Mouse (Mus musculus) olfactory bulb, adult 2 months (tissue): Measurements from ENCODE around the gene Adgrv1. TPM values are rescaled to one million over a fixed set of nuclear protein-coding genes. Genes with fewer than 3 reads are reported as not detected.
"Not testable (repeated sequence)": the region's sequence is repeated elsewhere in the genome, so short reads cannot be mapped to it uniquely, and the experiment has no call there.

Experiments
- H3K27ac ChIP-seq: fragments of 200-500 bp; 2 replicates; pipeline ENCODE4 v1.5.1; 2012; ENCODE audit warnings: low read depth, low read length; ENCODE audit not compliant: insufficient read depth
- H3K4me1 ChIP-seq: fragments of 200-500 bp; 2 replicates; pipeline ENCODE4 v1.6.1; 2012; ENCODE audit warnings: low read length; ENCODE audit not compliant: control insufficient read depth, insufficient read depth
- H3K4me3 ChIP-seq: fragments of 200-500 bp; 2 replicates; pipeline ENCODE4 v1.5.1; 2012; ENCODE audit warnings: mild to moderate bottlenecking, low read depth, low read length, moderate library complexity; ENCODE audit not compliant: insufficient read depth
- CTCF ChIP-seq: fragments of 200-500 bp; IDR thresholded peaks from 2 replicates; pipeline ENCODE4 v1.5.1; 2012; ENCODE audit warnings: low read depth, mild to moderate bottlenecking, low read length, moderate library complexity; ENCODE audit not compliant: insufficient read depth
- POLR2A ChIP-seq: fragments of 200-500 bp; IDR thresholded peaks from 2 replicates; pipeline ENCODE4 v1.6.1; 2012; ENCODE audit warnings: mild to moderate bottlenecking, low read depth, low read length, moderate library complexity; ENCODE audit not compliant: insufficient read depth
- WGBS: fragments of 180-500 bp; shearing (Covaris S2); methylation state at CpG from one replicate; pipeline ENCODE4 v1.1.7; 2018; 5-methylcytosine and 5-hydroxymethylcytosine counted together
- polyA plus RNA-seq: library from polyadenylated mRNA; stranded (reverse); fragments of >200 nt; gene quantifications from 2 replicates; pipeline ENCODE4 v1.2.4, GENCODE M21; 2012; ENCODE audit warnings: low replicate concordance; ENCODE audit not compliant: missing spikeins, insufficient read depth, insufficient read length

Gene Adgrv1
- polyA plus RNA-seq, 1 experiment: not detected

- Histone ChIP-seq H3K27ac (no peak overlapping the region), H3K4me1 (no peaks in the 10 kb centered on the region), H3K4me3 (no peak overlapping the region)
- WGBS: 36% methylated on average over 14 of the region's 14 CpGs
- no peak for TF ChIP-seq POLR2A
- no peak for TF ChIP-seq CTCF
Measured at GRCm38 (mm10) chr13:81656091-81656850, 23.3 kb upstream of the Adgrv1 start.

GRCm38 (mm10) chr13:81650382-81650781 lies 17.4 kb upstream of the Adgrv1 start:
- not testable (repeated sequence) for H3K27ac ChIP-seq, H3K4me3 ChIP-seq, H3K4me1 ChIP-seq
- 83% methylated on average over 5 of the region's 6 CpGs for WGBS

GRCm38 (mm10) chr13:81646348-81646747 lies 13.4 kb upstream of the Adgrv1 start:
- H3K4me3 ChIP-seq: no peak overlapping the region
- WGBS: 90% methylated on average over 6 of the region's 6 CpGs
- H3K27ac ChIP-seq: no peak overlapping the region
- no peak for TF ChIP-seq POLR2A
- no peaks in the 10 kb centered on the region for H3K4me1 ChIP-seq

GRCm38 (mm10) chr13:81644047-81644565 lies 11.2 kb upstream of the Adgrv1 start:
- TF ChIP-seq CTCF: no peak
- TF ChIP-seq POLR2A: no peak
- WGBS: 91% methylated on average over 11 of the region's 11 CpGs

GRCm38 (mm10) chr13:81642491-81643149 lies 9.7 kb upstream of the Adgrv1 start:
- 65% methylated on average over 7 of the region's 7 CpGs for WGBS
- Histone ChIP-seq H3K27ac (no peak overlapping the region), H3K4me3 (no peak overlapping the region), H3K4me1 (no peaks in the 10 kb centered on the region)
- no peak for TF ChIP-seq POLR2A
- TF ChIP-seq CTCF: no peak

More at GRCm38 (mm10) chr13:81644047-81644565, 11.2 kb upstream of the Adgrv1 start:
- Histone ChIP-seq H3K4me1 (no peaks in the 10 kb centered on the region), H3K4me3 (no peak overlapping the region), H3K27ac (no peak overlapping the region)

GRCm38 (mm10) chr13:81641289-81642045 lies 8.5 kb upstream of the Adgrv1 start:
- Histone ChIP-seq H3K4me3 (no peak overlapping the region), H3K27ac (no peak overlapping the region), H3K4me1 (no peaks in the 10 kb centered on the region)
- WGBS: 1% methylated on average over 8 of the region's 8 CpGs
- no peak for TF ChIP-seq POLR2A
- TF ChIP-seq CTCF: no peak

- H3K4me3 ChIP-seq: no peak overlapping the region
- H3K4me1 ChIP-seq: no peaks in the 10 kb centered on the region
- no peak for TF ChIP-seq POLR2A
- no peak for TF ChIP-seq CTCF
- WGBS: 36% methylated on average over 6 of the region's 6 CpGs
- no peak overlapping the region for H3K27ac ChIP-seq
Measured at GRCm38 (mm10) chr13:81640881-81641280, 7.9 kb upstream of the Adgrv1 start.

- Histone ChIP-seq H3K27ac (no peak overlapping the region), H3K4me3 (no peak overlapping the region), H3K4me1 (no peaks in the 10 kb centered on the region)
- 60% methylated on average over 4 of the region's 4 CpGs for WGBS
- TF ChIP-seq CTCF (no peak), POLR2A (no peak)
Measured at GRCm38 (mm10) chr13:81639624-81640023, 6.7 kb upstream of the Adgrv1 start.

- 46% methylated on average over 5 of the region's 5 CpGs for WGBS
- H3K4me1 ChIP-seq: peaks cover 7% of the 10 kb centered on the region
- TF ChIP-seq CTCF (no peak), POLR2A (no peak)
- H3K27ac ChIP-seq: no peak overlapping the region
- no peak overlapping the region for H3K4me3 ChIP-seq
Measured at GRCm38 (mm10) chr13:81630566-81630965, 2.4 kb downstream of the Adgrv1 start.
